Mouse (Mus musculus): ENCODE data around the gene Gna15. TPM values are rescaled to one million over a fixed set of nuclear protein-coding genes. Genes with fewer than 3 reads are reported as not detected.

Gna15 gene
- total RNA-seq, 2 experiments from 2014 or later, result 28.9 to 31.9 TPM

DNA sequence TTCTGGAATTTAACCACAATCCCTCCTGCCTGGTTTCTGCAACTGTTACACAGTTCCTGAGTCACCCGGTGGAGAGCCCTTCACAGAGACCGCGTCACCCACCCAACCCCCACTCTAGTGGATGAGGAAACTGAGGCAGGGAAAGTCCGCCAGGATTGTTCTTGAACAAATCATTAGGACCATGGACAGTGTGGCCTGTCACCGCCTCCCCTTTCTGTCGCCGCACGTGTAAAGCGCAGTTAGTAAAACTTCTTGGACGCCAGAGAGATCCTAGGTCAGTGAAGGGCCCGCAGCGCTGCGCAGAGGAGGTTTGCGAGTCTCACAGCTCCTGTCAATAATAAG, 71.1 kb downstream of the Gna15 start:
- ATAC-seq (replicated peaks; ENCODE audit: poor library complexity), result no peak

Other genes with a start within 250 kb of the Gna15 start
- gene Tjp3, start 232.6 kb downstream of the Gna15 start, total RNA-seq (2015), result 2.3 TPM in 2 replicates
- 3.9 and 5.2 TPM in 2 replicates for gene Tjp3, start 232.6 kb downstream of the Gna15 start, total RNA-seq (2017)
- 18.9 and 24.6 TPM in 2 replicates for gene Pip5k1c, start 231.3 kb downstream of the Gna15 start, total RNA-seq (2015)
- 32.4 and 37.4 TPM in 2 replicates for gene Pip5k1c, start 231.3 kb downstream of the Gna15 start, total RNA-seq (2017)
- gene Cactin, start 203.1 kb downstream of the Gna15 start, total RNA-seq (2015), result 7.1 and 7.6 TPM in 2 replicates
- gene Cactin, start 203.1 kb downstream of the Gna15 start, total RNA-seq (2017), result 30.8 and 32.7 TPM in 2 replicates
- gene Tbxa2r, start 195.5 kb downstream of the Gna15 start, total RNA-seq (2015), result 0.20 and 0.47 TPM in 2 replicates
- 0.47 TPM in 1 of 2 replicates, not detected in the other for gene Tbxa2r, start 195.5 kb downstream of the Gna15 start, total RNA-seq (2017)
- gene Gipc3, start 181.0 kb downstream of the Gna15 start, total RNA-seq (2015), result 0.32 TPM in 1 of 2 replicates, not detected in the other
- gene Gipc3, start 181.0 kb downstream of the Gna15 start, total RNA-seq (2017), result 0.17 TPM in 1 of 2 replicates, not detected in the other
- gene Hmg20b, start 173.7 kb downstream of the Gna15 start, total RNA-seq (2015), result 24.5 and 29.0 TPM in 2 replicates
- gene Hmg20b, start 173.7 kb downstream of the Gna15 start, total RNA-seq (2017), result 22.2 and 32.3 TPM in 2 replicates
- 6.7 and 7.0 TPM in 2 replicates for gene Mfsd12, start 166.7 kb downstream of the Gna15 start, total RNA-seq (2015)
- 12.1 and 12.6 TPM in 2 replicates for gene Mfsd12, start 166.7 kb downstream of the Gna15 start, total RNA-seq (2017)
- 0.59 and 0.99 TPM in 2 replicates for gene 4930404N11Rik, start 158.4 kb downstream of the Gna15 start, total RNA-seq (2015)
- gene 4930404N11Rik, start 158.4 kb downstream of the Gna15 start, total RNA-seq (2017), result 0.92 and 2.2 TPM in 2 replicates
- gene Fzr1, start 145.7 kb downstream of the Gna15 start, total RNA-seq (2015), result 17.1 and 21.7 TPM in 2 replicates
- gene Fzr1, start 145.7 kb downstream of the Gna15 start, total RNA-seq (2017), result 17.3 and 17.8 TPM in 2 replicates
- gene Dohh, start 139.8 kb downstream of the Gna15 start, total RNA-seq (2015), result 9.3 and 13.7 TPM in 2 replicates
- gene Dohh, start 139.8 kb downstream of the Gna15 start, total RNA-seq (2017), result 36.5 and 52.5 TPM in 2 replicates
- 2.6 and 3.0 TPM in 2 replicates for gene Gm48551, start 139.8 kb downstream of the Gna15 start, total RNA-seq (2015)
- gene Gm48551, start 139.8 kb downstream of the Gna15 start, total RNA-seq (2017), result 0.62 and 1.7 TPM in 2 replicates
- not detected in 2 replicates for gene Gm48552, start 135.2 kb downstream of the Gna15 start, total RNA-seq (2015)
- 0.46 TPM in 1 of 2 replicates, not detected in the other for gene Gm48552, start 135.2 kb downstream of the Gna15 start, total RNA-seq (2017)
- 31.0 and 31.4 TPM in 2 replicates for gene Smim24, start 131.2 kb downstream of the Gna15 start, total RNA-seq (2015)
- gene Smim24, start 131.2 kb downstream of the Gna15 start, total RNA-seq (2017), result 7.5 and 17.1 TPM in 2 replicates
- 35.5 and 36.8 TPM in 2 replicates for gene Nfic, start 68.6 kb downstream of the Gna15 start, total RNA-seq (2015)
- gene Nfic, start 68.6 kb downstream of the Gna15 start, total RNA-seq (2017), result 4.0 and 5.0 TPM in 2 replicates
- gene Celf5, start 41.5 kb downstream of the Gna15 start, total RNA-seq (2015), result 0.10 TPM in 1 of 2 replicates, not detected in the other
- not detected in 2 replicates for gene Celf5, start 41.5 kb downstream of the Gna15 start, total RNA-seq (2017)
- 81.2 and 99.2 TPM in 2 replicates for gene Ncln, start 27.8 kb downstream of the Gna15 start, total RNA-seq (2015)
- gene Ncln, start 27.8 kb downstream of the Gna15 start, total RNA-seq (2017), result 85.6 and 101 TPM in 2 replicates
- gene S1pr4, start 24.1 kb downstream of the Gna15 start, total RNA-seq (2015), result 8.3 and 8.9 TPM in 2 replicates
- gene S1pr4, start 24.1 kb downstream of the Gna15 start, total RNA-seq (2017), result 6.2 and 9.5 TPM in 2 replicates
- gene Gna11, start 21.0 kb upstream of the Gna15 start, total RNA-seq (2015), result 5.4 and 6.0 TPM in 2 replicates
- gene Gna11, start 21.0 kb upstream of the Gna15 start, total RNA-seq (2017), result 7.6 and 10.2 TPM in 2 replicates
- gene Aes, start 35.3 kb upstream of the Gna15 start, total RNA-seq (2015), result 197 and 225 TPM in 2 replicates
- 178 and 191 TPM in 2 replicates for gene Aes, start 35.3 kb upstream of the Gna15 start, total RNA-seq (2017)
- 0.95 and 1.5 TPM in 2 replicates for gene Tle2, start 50.3 kb upstream of the Gna15 start, total RNA-seq (2015)
- 0.08 and 3.5 TPM in 2 replicates for gene Tle2, start 50.3 kb upstream of the Gna15 start, total RNA-seq (2017)
- 15.4 and 18.4 TPM in 2 replicates for gene Tle6, start 76.8 kb upstream of the Gna15 start, total RNA-seq (2015)
- gene Tle6, start 76.8 kb upstream of the Gna15 start, total RNA-seq (2017), result 3.5 and 13.3 TPM in 2 replicates
- gene BC025920, start 82.0 kb upstream of the Gna15 start, total RNA-seq (2015), result 1.2 and 3.1 TPM in 2 replicates
- gene BC025920, start 82.0 kb upstream of the Gna15 start, total RNA-seq (2017), result 1.2 and 2.2 TPM in 2 replicates
- gene Sirt6, start 103.6 kb upstream of the Gna15 start, total RNA-seq (2015), result 8.3 and 9.5 TPM in 2 replicates
- 4.1 and 5.3 TPM in 2 replicates for gene Sirt6, start 103.6 kb upstream of the Gna15 start, total RNA-seq (2017)
- gene Ankrd24, start 104.3 kb upstream of the Gna15 start, total RNA-seq (2015), result 5.8 and 6.8 TPM in 2 replicates
- 7.0 and 8.9 TPM in 2 replicates for gene Ankrd24, start 104.3 kb upstream of the Gna15 start, total RNA-seq (2017)
- gene Gm10778, start 124.8 kb upstream of the Gna15 start, total RNA-seq (2015), result 4.4 and 8.6 TPM in 2 replicates
- gene Gm10778, start 124.8 kb upstream of the Gna15 start, total RNA-seq (2017), result 4.6 and 4.9 TPM in 2 replicates
- gene Zfp433, start 180.6 kb upstream of the Gna15 start, total RNA-seq (2015), result 14.7 and 30.3 TPM in 2 replicates
- gene Zfp433, start 180.6 kb upstream of the Gna15 start, total RNA-seq (2017), result 18.4 and 22.5 TPM in 2 replicates
- 0.49 and 2.0 TPM in 2 replicates for gene Gm3055, start 246.9 kb upstream of the Gna15 start, total RNA-seq (2015)
- 0.91 and 2.1 TPM in 2 replicates for gene Gm3055, start 246.9 kb upstream of the Gna15 start, total RNA-seq (2017)